Mouse (Mus musculus): ENCODE data around the gene Pltp. TPM values are rescaled to one million over a fixed set of nuclear protein-coding genes. Genes with fewer than 3 reads are reported as not detected.
A peak's percentile ranks its signal among the peaks of the same experiment; 100 is the strongest.

Pltp gene
- polyA plus RNA-seq, 1 experiment from 2014 or later, result 167 TPM

GRCm38 (mm10) chr2:164833314-164833959 is 24.1 kb downstream of the Pltp start, which contains the start of gene Neurl2:
Neurl2 (minus strand) TSS chr2:164833456.
- peaks cover 16% of the 10 kb centered on the region for H3K4me1 ChIP-seq (replicated peaks; ENCODE audit: control insufficient read depth, insufficient read depth, low read length)
- no peaks in the 10 kb centered on the region for H3K9me3 ChIP-seq (ENCODE audit: control insufficient read depth, low read length)
- peak within 1 kb of the TSS; percentile 70 for H3K9ac ChIP-seq
- 0% methylated on average over 31 of the region's 31 CpGs for WGBS
- peak within 1 kb of the TSS; percentile 68 for H3K4me3 ChIP-seq (replicated peaks; ENCODE audit: low read length)
- peak within 1 kb of the TSS; percentile 82 for H3K27ac ChIP-seq
- ATAC-seq (ENCODE audit: low FRiP score), result peak; percentile 62
- H3K4me2 ChIP-seq (replicated peaks), result peak within 1 kb of the TSS; percentile 99
- peak; percentile 97 for DNase-seq (ENCODE audit: low spot score)
- H3K36me3 ChIP-seq (replicated peaks; ENCODE audit: control insufficient read depth, insufficient read depth), result peaks cover 20% of the 10 kb centered on the region
- H3K27me3 ChIP-seq (ENCODE audit: control insufficient read depth, insufficient read depth, low read length), result no peaks in the 10 kb centered on the region

DNA sequence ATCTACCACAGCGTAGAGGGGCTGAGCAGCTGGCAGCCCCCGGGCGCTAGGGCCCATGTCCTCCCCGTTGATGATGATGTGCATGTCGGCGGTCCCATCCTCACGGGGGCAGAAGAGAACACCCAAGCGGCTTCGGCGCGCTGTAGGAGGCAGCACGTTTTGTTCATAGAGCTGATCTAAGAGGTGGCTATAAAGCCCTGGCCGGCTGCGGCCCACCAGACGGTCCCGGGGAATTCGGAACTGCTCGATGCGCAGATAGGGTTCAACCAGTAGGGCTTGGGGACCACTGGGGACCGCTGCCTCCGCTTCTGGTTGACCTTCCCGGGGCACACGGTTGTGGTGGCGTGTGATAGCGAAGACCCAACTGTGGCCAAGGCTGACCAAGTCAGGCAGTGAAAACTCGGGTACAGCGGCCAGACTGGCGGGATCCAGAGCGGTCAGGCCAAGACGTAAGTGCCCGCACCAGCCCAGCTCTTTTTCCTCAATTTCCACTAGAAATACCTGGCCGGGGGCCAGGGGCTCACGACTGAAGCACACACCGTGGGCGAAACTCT is 24.7 kb downstream of the Pltp start, which contains the start of gene Ctsa:
Gene Ctsa, plus strand, starts transcription at position 126 of the 554 bp plus-strand sequence.
- ATAC-seq (ENCODE audit: low FRiP score), result peak; percentile 64
- peak within 1 kb of the TSS; percentile 99 for H3K4me2 ChIP-seq (replicated peaks)
- peak within 1 kb of the TSS; percentile 70 for H3K9ac ChIP-seq
- no peaks in the 10 kb centered on the region for H3K9me3 ChIP-seq (ENCODE audit: control insufficient read depth, low read length)
- WGBS, result under 1% methylated on average over 35 of the region's 35 CpGs
- H3K4me1 ChIP-seq (replicated peaks; ENCODE audit: control insufficient read depth, insufficient read depth, low read length), result peaks cover 16% of the 10 kb centered on the region
- peak; percentile 67 for DNase-seq (ENCODE audit: low spot score)
- peak within 1 kb of the TSS; percentile 68 for H3K4me3 ChIP-seq (replicated peaks; ENCODE audit: low read length)
- H3K36me3 ChIP-seq (replicated peaks; ENCODE audit: control insufficient read depth, insufficient read depth), result peaks cover 21% of the 10 kb centered on the region
- peak within 1 kb of the TSS; percentile 82 for H3K27ac ChIP-seq
- H3K27me3 ChIP-seq (ENCODE audit: control insufficient read depth, insufficient read depth, low read length), result no peaks in the 10 kb centered on the region

DNA sequence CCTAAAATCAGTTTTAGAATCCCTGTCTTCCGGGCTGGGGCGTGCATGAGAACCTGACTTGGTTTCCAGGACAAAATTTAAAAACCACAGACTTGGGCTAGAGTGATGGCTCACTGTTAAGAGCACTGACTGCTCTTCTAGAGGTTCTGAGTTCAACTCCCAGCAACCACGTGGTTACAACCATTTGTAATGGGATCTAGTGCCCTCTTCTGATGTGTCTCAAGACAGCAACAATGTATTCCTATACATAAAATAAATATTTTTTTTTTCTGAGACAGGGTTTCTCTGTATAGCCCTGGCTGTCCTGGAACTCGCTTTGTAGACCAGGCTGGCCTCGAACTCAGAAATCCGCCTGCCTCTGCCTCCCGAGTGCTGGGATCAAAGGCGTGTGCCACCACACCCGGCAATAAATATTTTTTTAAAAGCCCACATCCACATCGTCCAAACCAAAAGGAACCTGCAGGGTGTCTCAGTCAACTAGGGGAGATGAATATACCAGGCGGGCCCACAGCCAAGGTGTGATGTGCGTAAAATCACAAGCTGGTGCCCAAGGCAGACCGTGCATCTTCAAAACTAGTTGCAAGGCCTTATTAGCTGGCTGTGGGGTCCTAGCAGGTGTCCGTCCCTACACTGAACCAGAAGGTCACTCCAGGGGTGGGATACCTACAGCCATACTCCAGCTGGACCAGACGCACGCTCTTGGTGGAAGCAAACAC is 25.3 kb downstream of the Pltp start:
- peak overlapping the region; percentile 70 for H3K9ac ChIP-seq
- no peaks in the 10 kb centered on the region for H3K9me3 ChIP-seq (ENCODE audit: control insufficient read depth, low read length)
- H3K27ac ChIP-seq, result peak overlapping the region; percentile 82
- peak overlapping the region; percentile 68 for H3K4me3 ChIP-seq (replicated peaks; ENCODE audit: low read length)
- DNase-seq (ENCODE audit: low spot score) (no peak), ATAC-seq (ENCODE audit: low FRiP score) (no peak)
- H3K27me3 ChIP-seq (ENCODE audit: control insufficient read depth, insufficient read depth, low read length), result no peaks in the 10 kb centered on the region
- peak overlapping the region; percentile 99 for H3K4me2 ChIP-seq (replicated peaks)
- peaks cover 16% of the 10 kb centered on the region for H3K4me1 ChIP-seq (replicated peaks; ENCODE audit: control insufficient read depth, insufficient read depth, low read length)
- WGBS, result 64% methylated on average over 16 of the region's 16 CpGs
- H3K36me3 ChIP-seq (replicated peaks; ENCODE audit: control insufficient read depth, insufficient read depth), result peaks cover 25% of the 10 kb centered on the region

- ATAC-seq (ENCODE audit: low FRiP score) (no peak), DNase-seq (ENCODE audit: low spot score) (no peak)
- no peak overlapping the region for H3K27ac ChIP-seq
- H3K4me3 ChIP-seq (replicated peaks; ENCODE audit: low read length), result no peak overlapping the region
- H3K36me3 ChIP-seq (replicated peaks; ENCODE audit: control insufficient read depth, insufficient read depth), result peaks cover 27% of the 10 kb centered on the region
- peaks cover 16% of the 10 kb centered on the region for H3K4me1 ChIP-seq (replicated peaks; ENCODE audit: control insufficient read depth, insufficient read depth, low read length)
- H3K4me2 ChIP-seq (replicated peaks), result no peak overlapping the region
- H3K27me3 ChIP-seq (ENCODE audit: control insufficient read depth, insufficient read depth, low read length), result no peaks in the 10 kb centered on the region
- no peaks in the 10 kb centered on the region for H3K9me3 ChIP-seq (ENCODE audit: control insufficient read depth, low read length)
- 87% methylated on average over 10 of the region's 10 CpGs for WGBS
- no peak overlapping the region for H3K9ac ChIP-seq
Observed at GRCm38 (mm10) chr2:164831029-164831428, 26.5 kb downstream of the Pltp start.

- Histone ChIP-seq H3K4me2 (replicated peaks) (no peak overlapping the region), H3K27ac (no peak overlapping the region), H3K9me3 (ENCODE audit: control insufficient read depth, low read length) (no peaks in the 10 kb centered on the region), H3K9ac (no peak overlapping the region), H3K36me3 (replicated peaks; ENCODE audit: control insufficient read depth, insufficient read depth) (peaks cover 42% of the 10 kb centered on the region), H3K4me3 (replicated peaks; ENCODE audit: low read length) (no peak overlapping the region), H3K27me3 (ENCODE audit: control insufficient read depth, insufficient read depth, low read length) (no peaks in the 10 kb centered on the region), H3K4me1 (replicated peaks; ENCODE audit: control insufficient read depth, insufficient read depth, low read length) (peaks cover 13% of the 10 kb centered on the region)
- DNase-seq (ENCODE audit: low spot score), result no peak
- no peak for ATAC-seq (ENCODE audit: low FRiP score)
- WGBS, result 96% methylated on average over 1 of the region's 1 CpGs
Observed at GRCm38 (mm10) chr2:164829090-164829489, 28.4 kb downstream of the Pltp start.

GRCm38 (mm10) chr2:164828437-164828836 is 29.1 kb downstream of the Pltp start, which contains the start of gene Spata25:
Spata25 (minus strand) TSS chr2:164828537.
- WGBS, result 91% methylated on average over 6 of the region's 6 CpGs
- ATAC-seq (ENCODE audit: low FRiP score) (no peak), DNase-seq (ENCODE audit: low spot score) (no peak)
- Histone ChIP-seq H3K4me2 (replicated peaks) (no peak within 1 kb of the TSS), H3K4me1 (replicated peaks; ENCODE audit: control insufficient read depth, insufficient read depth, low read length) (peaks cover 16% of the 10 kb centered on the region), H3K36me3 (replicated peaks; ENCODE audit: control insufficient read depth, insufficient read depth) (peaks cover 42% of the 10 kb centered on the region), H3K9ac (no peak within 1 kb of the TSS), H3K9me3 (ENCODE audit: control insufficient read depth, low read length) (no peaks in the 10 kb centered on the region), H3K4me3 (replicated peaks; ENCODE audit: low read length) (no peak within 1 kb of the TSS), H3K27me3 (ENCODE audit: control insufficient read depth, insufficient read depth, low read length) (no peaks in the 10 kb centered on the region), H3K27ac (no peak within 1 kb of the TSS)

DNA sequence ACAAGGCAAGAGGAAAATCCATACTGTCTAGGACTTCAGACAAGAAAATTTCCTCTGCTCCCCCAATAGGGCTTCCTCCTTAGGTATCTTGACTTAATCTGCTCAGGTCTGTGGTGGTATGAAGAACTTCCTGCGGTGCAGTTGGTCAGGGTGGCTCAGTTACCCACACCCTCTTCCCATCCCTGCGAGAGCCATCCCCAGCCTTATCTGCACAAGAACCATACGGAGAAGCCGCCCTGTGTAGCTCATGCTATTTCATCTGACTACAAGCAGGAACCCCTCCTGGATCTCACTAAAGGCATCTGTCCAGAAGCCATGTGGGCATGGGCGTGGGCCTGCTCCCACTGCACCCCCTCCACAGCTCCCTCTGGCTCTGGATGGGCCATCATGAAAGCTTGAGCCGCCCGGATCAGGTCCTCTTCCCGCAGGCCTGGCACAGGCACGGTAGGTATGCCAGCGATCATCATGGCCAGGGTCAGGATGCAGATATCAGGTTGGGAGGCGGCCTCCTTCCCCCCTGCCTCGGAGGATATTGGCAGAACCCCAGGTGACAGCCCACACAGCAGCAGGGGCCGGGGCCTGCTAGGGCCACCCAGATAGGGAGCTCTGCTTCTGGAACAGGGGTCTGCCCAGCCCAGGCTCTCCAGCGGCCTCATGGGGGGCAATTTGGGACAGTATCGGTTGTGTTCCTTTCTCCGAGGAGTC is 30.2 kb downstream of the Pltp start:
- H3K4me2 ChIP-seq (replicated peaks), result no peak overlapping the region
- no peak overlapping the region for H3K9ac ChIP-seq
- no peaks in the 10 kb centered on the region for H3K27me3 ChIP-seq (ENCODE audit: control insufficient read depth, insufficient read depth, low read length)
- no peak overlapping the region for H3K4me3 ChIP-seq (replicated peaks; ENCODE audit: low read length)
- 93% methylated on average over 16 of the region's 16 CpGs for WGBS
- H3K36me3 ChIP-seq (replicated peaks; ENCODE audit: control insufficient read depth, insufficient read depth), result peaks cover 42% of the 10 kb centered on the region
- DNase-seq (ENCODE audit: low spot score) (no peak), ATAC-seq (ENCODE audit: low FRiP score) (no peak)
- no peaks in the 10 kb centered on the region for H3K9me3 ChIP-seq (ENCODE audit: control insufficient read depth, low read length)
- no peak overlapping the region for H3K27ac ChIP-seq
- peaks cover 11% of the 10 kb centered on the region; the same call in 1 of the 2 replicates for H3K4me1 ChIP-seq (replicated peaks; ENCODE audit: control insufficient read depth, insufficient read depth, low read length)

DNA sequence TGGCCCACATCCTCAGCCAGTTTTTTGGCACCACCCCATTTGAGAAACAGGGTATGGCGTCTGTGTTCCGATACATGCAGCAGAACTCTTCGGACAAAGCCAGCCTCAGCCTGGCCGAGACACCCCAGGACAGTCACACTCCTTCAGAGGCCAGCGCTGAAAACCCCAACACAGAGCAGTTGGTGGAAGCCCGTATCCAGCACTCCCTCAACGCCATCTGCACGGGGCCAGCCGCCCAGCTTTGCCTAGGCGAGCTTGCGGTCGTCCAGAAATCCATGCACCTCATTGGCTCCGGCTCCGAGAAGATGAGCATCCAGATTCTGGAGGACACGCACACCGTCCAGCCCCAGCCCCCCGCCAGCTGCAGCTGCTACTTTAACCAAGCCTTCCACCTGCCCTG is 32.0 kb downstream of the Pltp start:
- no peaks in the 10 kb centered on the region for H3K27me3 ChIP-seq (ENCODE audit: control insufficient read depth, insufficient read depth, low read length)
- DNase-seq (ENCODE audit: low spot score) (no peak), ATAC-seq (ENCODE audit: low FRiP score) (no peak)
- H3K9me3 ChIP-seq (ENCODE audit: control insufficient read depth, low read length), result no peaks in the 10 kb centered on the region
- H3K36me3 ChIP-seq (replicated peaks; ENCODE audit: control insufficient read depth, insufficient read depth), result peaks cover 57% of the 10 kb centered on the region
- H3K27ac ChIP-seq, result no peak overlapping the region
- no peak overlapping the region for H3K4me3 ChIP-seq (replicated peaks; ENCODE audit: low read length)
- 95% methylated on average over 17 of the region's 17 CpGs for WGBS
- no peak overlapping the region for H3K9ac ChIP-seq
- H3K4me2 ChIP-seq (replicated peaks), result no peak overlapping the region
- peaks cover 13% of the 10 kb centered on the region; the same call in 1 of the 2 replicates for H3K4me1 ChIP-seq (replicated peaks; ENCODE audit: control insufficient read depth, insufficient read depth, low read length)

DNA sequence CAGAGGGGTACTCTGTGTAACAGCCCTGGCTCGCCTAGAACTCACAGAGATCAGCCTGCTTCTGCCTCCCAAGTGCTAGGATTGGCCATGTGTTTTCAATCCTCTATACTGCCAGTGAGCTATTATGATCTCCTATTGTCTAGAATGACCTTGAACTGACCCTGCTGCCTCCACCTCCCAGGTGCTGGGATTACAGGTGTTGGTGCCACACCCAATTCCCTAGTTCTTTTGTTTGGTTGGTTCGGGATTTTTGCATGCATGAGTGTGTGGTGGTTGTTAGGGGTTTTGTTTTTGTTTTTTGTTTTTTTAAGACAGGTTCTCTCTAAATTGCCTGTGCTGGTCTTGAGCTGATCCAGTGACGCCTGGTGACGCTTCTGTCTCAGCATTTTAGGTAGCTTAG is 33.5 kb downstream of the Pltp start:
- Histone ChIP-seq H3K9ac (no peak overlapping the region), H3K9me3 (ENCODE audit: control insufficient read depth, low read length) (no peaks in the 10 kb centered on the region), H3K4me1 (replicated peaks; ENCODE audit: control insufficient read depth, insufficient read depth, low read length) (peaks cover 13% of the 10 kb centered on the region; the same call in 1 of the 2 replicates), H3K4me3 (replicated peaks; ENCODE audit: low read length) (peak overlapping the region; percentile 64), H3K4me2 (replicated peaks) (peak overlapping the region; percentile 60), H3K27ac (no peak overlapping the region), H3K27me3 (ENCODE audit: control insufficient read depth, insufficient read depth, low read length) (no peaks in the 10 kb centered on the region), H3K36me3 (replicated peaks; ENCODE audit: control insufficient read depth, insufficient read depth) (peaks cover 63% of the 10 kb centered on the region)
- 93% methylated on average over 4 of the region's 4 CpGs for WGBS
- no peak for DNase-seq (ENCODE audit: low spot score)
- ATAC-seq (ENCODE audit: low FRiP score), result no peak
